Mouse (Mus musculus): ENCODE measurements around the gene Ccnb1. TPM values are rescaled to one million over a fixed set of nuclear protein-coding genes. Genes with fewer than 3 reads are reported as not detected.
A peak's percentile ranks its signal among the peaks of the same experiment; 100 is the strongest.
"Not testable (repeated sequence)": the region's sequence is repeated elsewhere in the genome, so short reads cannot be mapped to it uniquely, and the experiment has no call there.

The Ccnb1 gene
- total RNA-seq, 2 experiments from 2014 or later = 0.84 TPM

GRCm38 (mm10) chr13:100754186-100754585 is 32.2 kb downstream of the Ccnb1 start:
- Histone ChIP-seq H3K27ac (no peak overlapping the region), H3K4me3 (no peak overlapping the region)
- no peak for DNase-seq (ENCODE audit: extremely low spot score in 1 of 2, low spot score in 2 of 2)
- no peak for TF ChIP-seq CTCF (IDR thresholded peaks at IDR 0.05)
- intact Hi-C loops (cut with DNase I) = no loop called here

- DNase-seq (ENCODE audit: extremely low spot score in 1 of 2, low spot score in 2 of 2) = no peak
- H3K4me3 ChIP-seq = no peak overlapping the region
- TF ChIP-seq CTCF (IDR thresholded peaks at IDR 0.05) = no peak
- no peak overlapping the region for H3K27ac ChIP-seq
- intact Hi-C loops (cut with DNase I) = no loop called here
Measured at GRCm38 (mm10) chr13:100753011-100753410, 33.4 kb downstream of the Ccnb1 start.

- intact Hi-C loops (cut with DNase I) = no loop called here
- no peak for DNase-seq (ENCODE audit: extremely low spot score in 1 of 2, low spot score in 2 of 2)
- Histone ChIP-seq H3K4me3 (no peak overlapping the region), H3K27ac (no peak overlapping the region)
- TF ChIP-seq CTCF (IDR thresholded peaks at IDR 0.05) = no peak
Measured at GRCm38 (mm10) chr13:100752529-100752928, 33.8 kb downstream of the Ccnb1 start.

GRCm38 (mm10) chr13:100751402-100751801 is 35.0 kb downstream of the Ccnb1 start:
- no peak for DNase-seq (ENCODE audit: extremely low spot score in 1 of 2, low spot score in 2 of 2)
- intact Hi-C loops (cut with DNase I) = no loop called here
- no peak for TF ChIP-seq CTCF (IDR thresholded peaks at IDR 0.05)
- Histone ChIP-seq H3K27ac (no peak overlapping the region), H3K4me3 (no peak overlapping the region)

GRCm38 (mm10) chr13:100750799-100751198 is 35.6 kb downstream of the Ccnb1 start:
- TF ChIP-seq CTCF (IDR thresholded peaks at IDR 0.05) = no peak
- DNase-seq (ENCODE audit: extremely low spot score in 1 of 2, low spot score in 2 of 2) = no peak
- Histone ChIP-seq H3K4me3 (no peak overlapping the region), H3K27ac (no peak overlapping the region)
- intact Hi-C loops (cut with DNase I) = no loop called here

- intact Hi-C loops (cut with DNase I) = loop anchor here (10.0 kb wide), 1 partner anchor 966 kb away; no protein-coding TSS in a partner anchor
- no peak overlapping the region for H3K4me3 ChIP-seq
- no peak for DNase-seq (ENCODE audit: extremely low spot score in 1 of 2, low spot score in 2 of 2)
- no peak for TF ChIP-seq CTCF (IDR thresholded peaks at IDR 0.05)
- no peak overlapping the region for H3K27ac ChIP-seq
Measured at GRCm38 (mm10) chr13:100748638-100749037, 37.7 kb downstream of the Ccnb1 start.

- H3K4me3 ChIP-seq = no peak overlapping the region
- intact Hi-C loops (cut with DNase I) = loop anchor here (10.0 kb wide), 1 partner anchor 969 kb away; no protein-coding TSS in a partner anchor
- TF ChIP-seq CTCF (IDR thresholded peaks at IDR 0.05) = no peak
- DNase-seq (ENCODE audit: extremely low spot score in 1 of 2, low spot score in 2 of 2) = peak; percentile 17 to 51
- peak overlapping the region; percentile 38; the same call in 1 of the 2 replicates for H3K27ac ChIP-seq
Measured at GRCm38 (mm10) chr13:100746090-100746489, 40.3 kb downstream of the Ccnb1 start.

- Histone ChIP-seq H3K27ac (peak within 1 kb of the TSS; percentile 100), H3K4me3 (peak within 1 kb of the TSS; percentile 87)
- no peak; the same call in 1 of the 2 replicates for TF ChIP-seq CTCF (IDR thresholded peaks at IDR 0.05)
- peak; percentile 87 to 91 for DNase-seq (ENCODE audit: extremely low spot score in 1 of 2, low spot score in 2 of 2)
- intact Hi-C loops (cut with DNase I) = loop anchor here (5.0 to 10.0 kb wide), 2 partner anchors 43 to 971 kb away; partner anchors contain the start of gene Ccnb1
Measured at GRCm38 (mm10) chr13:100744036-100744744, 42.2 kb downstream of the Ccnb1 start, which contains the start of gene Mrps36. TSS of gene Mrps36 (minus strand) at chr13:100744659.

- Histone ChIP-seq H3K4me3 (peak overlapping the region; percentile 87), H3K27ac (peak overlapping the region; percentile 100)
- intact Hi-C loops (cut with DNase I) = loop anchor here (1.0 to 10.0 kb wide), 3 partner anchors 12 to 971 kb away; partner anchors contain the start of gene Ccnb1
- no peak for DNase-seq (ENCODE audit: extremely low spot score in 1 of 2, low spot score in 2 of 2)
- TF ChIP-seq CTCF (IDR thresholded peaks at IDR 0.05) = no peak
Measured at GRCm38 (mm10) chr13:100743346-100744035, 42.9 kb downstream of the Ccnb1 start.

- H3K4me3 ChIP-seq = peak overlapping the region; percentile 87; the same call in 1 of the 2 replicates
- no peak for TF ChIP-seq CTCF (IDR thresholded peaks at IDR 0.05)
- intact Hi-C loops (cut with DNase I) = loop anchor here (1.0 to 10.0 kb wide), 3 partner anchors 12 to 972 kb away; partner anchors contain the start of gene Ccnb1
- no peak overlapping the region; the same call in 1 of the 2 replicates for H3K27ac ChIP-seq
- no peak for DNase-seq (ENCODE audit: extremely low spot score in 1 of 2, low spot score in 2 of 2)
Measured at GRCm38 (mm10) chr13:100742831-100743230, 43.5 kb downstream of the Ccnb1 start.

- intact Hi-C loops (cut with DNase I) = loop anchor here (5.0 kb wide), 2 partner anchors 80 to 100 kb away; partner anchors contain the start of genes Ak6, Rad17, Slc30a5 and Taf9
- no peak for DNase-seq (ENCODE audit: extremely low spot score in 1 of 2, low spot score in 2 of 2)
- no peak overlapping the region for H3K4me3 ChIP-seq
- no peak overlapping the region for H3K27ac ChIP-seq
- no peak for TF ChIP-seq CTCF (IDR thresholded peaks at IDR 0.05)
Measured at GRCm38 (mm10) chr13:100732756-100733155, 53.6 kb downstream of the Ccnb1 start.

GRCm38 (mm10) chr13:100731462-100732046 is 54.8 kb downstream of the Ccnb1 start:
- not testable (repeated sequence) for H3K27ac ChIP-seq
- intact Hi-C loops (cut with DNase I) = loop anchor here (1.0 to 5.0 kb wide), 3 partner anchors 12 to 101 kb away; partner anchors contain the start of genes Ak6, Rad17, Slc30a5 and Taf9

More at GRCm38 (mm10) chr13:100731462-100732046, 54.8 kb downstream of the Ccnb1 start:
- not testable (repeated sequence) for DNase-seq (ENCODE audit: extremely low spot score in 1 of 2, low spot score in 2 of 2); H3K4me3 ChIP-seq
